Mouse (Mus musculus) heart, postnatal 36 days (tissue): Measurements from ENCODE around the gene Chrm3. TPM values are rescaled to one million over a fixed set of nuclear protein-coding genes. Genes with fewer than 3 reads are reported as not detected.
"Not testable (repeated sequence)": the region's sequence is repeated elsewhere in the genome, so short reads cannot be mapped to it uniquely, and the experiment has no call there.

Source experiments
- DNase-seq, 2 experiments: peaks; one replicate each; pipeline ENCODE4 v3.0.0; 2021 to 2022
- intact Hi-C: fragments of 180-260 bp; cut with DNase I; formaldehyde crosslinking; loops from one replicate; pipeline ENCODE4 v1.15.1; 2025
- total RNA-seq, 2 experiments: library from RNA; stranded (reverse); gene quantifications; 2 replicates each; pipeline ENCODE4 v1.2.3; 2021

Chrm3 gene
- 1 to 10 TPM in 1 of 2 experiments, under 1 TPM in 1; 0.68 to 1.6 TPM for total RNA-seq

DNA sequence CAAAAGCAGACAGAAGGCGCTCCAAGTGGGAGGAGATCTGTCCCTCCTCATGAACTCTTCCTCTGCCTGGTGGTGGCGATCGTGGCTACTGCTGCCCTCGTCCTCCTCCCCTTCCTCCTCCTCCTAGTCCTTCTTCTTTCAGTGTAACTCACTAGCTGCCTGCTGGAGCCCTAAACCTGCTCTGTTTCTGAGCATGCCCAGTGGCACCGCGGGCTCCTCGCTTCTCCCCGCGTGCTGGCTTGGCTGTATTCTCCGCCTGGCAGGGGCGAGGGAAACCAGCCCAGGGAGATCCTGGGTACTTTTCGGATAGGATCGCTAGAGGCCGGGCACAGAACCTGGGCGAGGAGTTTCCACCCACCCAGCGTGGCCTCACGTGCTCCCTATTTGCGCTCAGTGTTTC, at the start of gene Chrm3:
TSS of gene Chrm3 (minus strand) at position 71 of the 400 bp plus-strand sequence.
- DNase-seq = peak; percentile 22 to 32
- intact Hi-C loops = no loop called here

DNA sequence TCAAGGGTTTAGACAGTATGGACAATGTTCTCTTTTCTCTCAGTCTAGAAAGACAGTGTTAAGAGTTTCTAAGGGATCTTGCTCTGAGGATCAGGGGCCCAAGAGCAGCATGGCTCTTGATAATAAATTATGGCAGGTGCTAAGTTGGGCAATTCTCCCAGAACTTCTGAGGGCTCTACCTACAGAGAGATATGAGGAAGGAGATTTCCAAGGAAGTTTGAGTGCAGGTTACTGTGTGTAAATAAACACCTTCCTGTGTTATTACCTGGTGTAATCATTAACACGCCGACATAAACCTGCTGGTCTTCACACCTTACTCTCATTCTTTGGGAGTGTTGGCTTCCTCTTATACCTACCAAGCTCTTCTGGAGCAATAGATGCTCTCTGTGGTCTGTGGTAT, 33.7 kb upstream of the Chrm3 start:
- intact Hi-C loops = no loop called here
- DNase-seq = no peak

DNA sequence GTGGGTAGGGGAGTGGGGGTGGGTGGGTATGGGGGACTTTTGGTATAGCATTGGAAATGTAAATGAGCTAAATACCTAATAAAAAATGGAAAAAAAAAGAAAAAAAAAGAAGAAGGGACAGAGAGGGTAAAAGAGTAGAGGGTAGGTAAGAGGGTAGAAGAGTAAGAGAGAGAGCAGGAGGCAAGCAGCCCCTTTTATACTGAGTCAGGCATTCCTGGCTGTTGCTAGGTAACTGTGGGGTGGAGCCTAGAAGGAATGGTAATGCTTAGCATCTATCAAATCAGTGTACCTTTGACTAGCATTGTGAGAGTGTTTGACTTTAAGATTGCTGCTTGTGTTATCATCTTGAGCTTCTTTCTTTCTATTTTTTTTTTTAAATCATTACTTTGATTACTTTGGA, 14.8 kb upstream of the Chrm3 start:
- DNase-seq, intact Hi-C loops: not testable (repeated sequence)

DNA sequence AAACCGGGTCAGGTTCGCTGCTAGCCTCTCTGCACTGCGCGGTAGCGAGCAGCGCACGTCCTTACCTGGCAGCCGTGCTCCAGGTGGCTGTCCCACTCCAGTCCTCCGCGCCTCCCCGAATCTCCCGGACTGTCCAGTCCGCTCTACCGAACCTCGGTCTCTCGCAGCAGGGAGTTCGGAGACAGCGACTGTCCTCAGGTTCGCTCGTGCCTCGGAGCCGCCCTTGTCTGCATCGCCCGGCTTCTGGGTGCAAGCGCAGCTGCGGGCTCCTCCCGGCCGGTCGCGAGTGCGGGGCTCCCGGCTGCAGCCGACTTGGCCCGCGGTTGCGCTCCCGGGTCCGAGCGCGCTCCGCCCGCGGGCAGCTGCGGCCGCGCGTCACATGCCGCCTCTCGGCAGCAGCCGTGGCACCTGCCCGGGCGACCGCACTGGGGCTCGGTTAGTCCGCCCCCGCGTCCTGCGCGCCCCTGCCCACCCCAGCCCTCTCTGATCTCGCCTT, 400 bp downstream of the Chrm3 start:
- peak in 1 of 2 experiments; percentile 18 for DNase-seq
- intact Hi-C loops = no loop called here

DNA sequence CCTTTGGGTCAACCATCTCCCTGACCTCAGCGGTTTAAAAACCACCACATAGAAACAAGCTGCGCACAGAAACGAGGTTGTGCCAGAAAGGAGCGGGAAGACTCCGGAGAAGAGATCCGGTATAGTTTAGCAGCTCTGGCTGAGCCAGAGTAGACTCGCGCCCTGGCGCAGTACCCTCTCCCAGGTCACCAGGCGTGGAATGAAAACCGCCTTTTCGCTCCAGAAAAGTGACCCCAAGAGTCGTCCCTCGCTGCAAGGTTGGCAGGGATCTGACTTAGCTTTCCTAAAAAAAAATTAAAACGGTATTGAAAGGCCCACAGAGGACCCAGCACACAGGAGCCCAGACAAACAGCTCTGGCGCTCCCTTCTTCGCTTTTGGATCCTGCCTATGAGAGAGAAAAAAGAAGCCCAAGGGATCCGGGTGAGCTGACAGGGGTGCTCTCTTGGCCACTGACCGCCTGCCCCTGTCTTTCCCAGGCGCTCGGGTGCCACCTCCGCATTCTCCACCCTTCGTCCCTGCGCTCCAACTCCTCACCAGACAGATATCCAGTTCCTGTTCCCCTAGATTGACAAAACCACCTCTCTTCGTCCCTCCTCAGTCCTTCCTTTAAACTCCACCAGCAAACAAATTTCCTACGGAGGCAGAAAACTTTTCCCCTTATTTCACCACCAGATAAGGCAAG, 990 bp downstream of the Chrm3 start:
- intact Hi-C loops = no loop called here
- DNase-seq = no peak

DNA sequence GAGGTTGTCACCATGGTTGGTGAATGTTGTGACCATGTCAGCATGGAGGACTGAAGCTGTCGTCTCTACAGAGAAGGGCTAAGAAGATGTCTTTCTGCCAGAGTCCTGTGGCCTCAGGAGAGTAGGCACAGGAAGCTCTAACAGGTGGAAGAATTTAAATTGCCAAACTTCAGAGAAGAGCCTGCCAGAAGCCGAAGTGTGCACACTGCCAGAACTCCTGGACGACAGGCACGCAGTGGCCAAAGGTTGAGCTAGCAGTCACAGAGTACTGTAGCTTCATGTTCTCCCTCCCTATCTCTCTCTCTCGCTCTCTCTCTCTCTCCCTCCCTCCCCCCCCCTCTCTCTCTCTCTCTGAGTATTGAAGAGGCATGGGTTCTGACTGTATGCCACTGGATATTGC, 4.9 kb downstream of the Chrm3 start:
- no peak for DNase-seq
- intact Hi-C loops = no loop called here

DNA sequence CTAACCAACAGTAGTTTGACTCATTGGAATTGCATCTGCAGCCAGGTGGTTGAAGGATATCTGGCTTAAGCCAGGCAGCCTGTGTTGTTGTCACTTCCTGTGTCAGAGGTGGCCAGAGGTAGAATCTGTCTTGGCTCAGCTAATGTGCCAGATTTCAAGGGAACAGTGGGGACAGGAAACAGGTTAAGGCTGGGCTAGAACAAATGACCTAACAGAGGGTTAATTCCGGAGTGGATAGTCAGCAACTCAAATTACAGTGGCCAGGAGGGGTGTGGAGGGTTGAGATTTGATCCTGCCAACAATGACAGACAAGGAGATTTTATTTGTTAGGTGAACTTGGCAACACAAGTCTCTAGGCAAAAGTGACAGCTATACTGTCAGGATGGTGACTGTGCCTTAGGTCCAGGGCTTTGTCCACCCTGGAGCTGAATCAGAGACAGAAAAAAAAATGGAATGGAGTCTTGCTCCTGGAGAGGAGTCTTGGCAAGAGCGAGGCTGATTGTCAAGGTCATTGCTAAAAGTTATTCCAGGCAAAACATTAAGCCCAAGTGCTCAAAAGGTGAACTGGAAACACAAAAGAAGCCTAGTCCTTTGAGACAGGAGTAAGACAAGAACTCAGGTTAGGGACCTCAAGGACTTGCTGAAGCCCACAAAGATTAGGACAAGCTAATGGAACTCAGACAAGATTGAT, 5.6 kb downstream of the Chrm3 start:
- intact Hi-C loops = no loop called here
- DNase-seq = no peak

DNA sequence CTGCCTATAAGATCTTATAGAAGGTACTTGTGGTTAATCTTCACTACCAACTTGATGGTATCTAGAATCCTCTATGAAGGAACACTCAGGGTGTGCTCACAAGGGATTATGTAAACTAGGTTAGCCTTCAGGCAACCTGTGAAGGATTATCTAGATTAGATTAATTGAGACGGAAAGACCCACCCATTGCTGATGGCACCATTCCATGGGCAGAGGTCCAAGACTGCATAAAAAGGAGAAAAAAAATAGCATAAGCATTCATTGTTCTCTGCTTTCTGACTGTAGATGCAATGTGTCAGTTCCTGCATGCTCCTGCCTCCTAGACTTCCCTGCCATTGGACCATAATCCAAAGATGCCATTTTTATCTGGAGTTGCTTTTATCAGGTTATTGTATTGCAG, 8.5 kb downstream of the Chrm3 start:
- no peak for DNase-seq
- intact Hi-C loops = no loop called here

DNA sequence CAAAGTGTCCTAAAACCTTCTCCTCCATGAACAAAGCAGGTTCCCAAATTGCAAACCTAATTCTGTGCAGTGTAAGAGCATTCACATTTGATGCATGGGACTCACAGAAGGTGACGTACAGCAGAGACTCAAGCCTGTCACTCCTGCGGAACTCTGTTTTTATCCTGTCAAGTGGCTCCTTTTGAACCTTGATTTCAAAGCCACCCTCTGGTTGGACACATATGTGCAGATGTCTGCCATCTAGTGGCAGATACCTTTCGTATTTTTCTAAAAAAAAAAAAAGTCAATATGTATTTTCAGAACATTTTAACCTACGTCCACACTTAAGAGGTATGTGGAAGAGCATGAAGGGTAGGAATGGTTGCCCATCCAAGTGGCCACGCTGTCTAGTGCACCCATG, 16.3 kb downstream of the Chrm3 start:
- intact Hi-C loops = loop anchor here (5.0 kb wide), 1 partner anchor 272 kb away; no protein-coding TSS in a partner anchor
- DNase-seq = no peak

DNA sequence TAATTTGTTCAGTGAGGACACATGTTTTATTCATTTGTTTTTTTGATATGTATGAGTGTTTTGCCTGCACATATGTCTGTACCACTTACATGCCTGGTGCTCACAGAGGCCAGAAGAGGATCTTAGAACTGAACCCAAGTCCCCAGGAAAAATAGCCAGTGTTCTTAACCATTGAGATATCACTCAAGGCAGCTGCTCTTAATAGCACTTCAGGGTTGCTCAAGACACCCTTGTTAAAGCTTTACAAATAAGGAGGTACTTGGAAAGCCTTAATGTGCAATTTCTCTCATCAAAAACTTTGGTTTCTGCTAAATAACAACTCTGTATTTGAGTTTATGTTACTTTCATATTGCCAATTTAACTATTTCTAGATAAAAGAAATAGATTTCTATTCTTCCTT, 25.1 kb downstream of the Chrm3 start:
- intact Hi-C loops = no loop called here
- no peak for DNase-seq

DNA sequence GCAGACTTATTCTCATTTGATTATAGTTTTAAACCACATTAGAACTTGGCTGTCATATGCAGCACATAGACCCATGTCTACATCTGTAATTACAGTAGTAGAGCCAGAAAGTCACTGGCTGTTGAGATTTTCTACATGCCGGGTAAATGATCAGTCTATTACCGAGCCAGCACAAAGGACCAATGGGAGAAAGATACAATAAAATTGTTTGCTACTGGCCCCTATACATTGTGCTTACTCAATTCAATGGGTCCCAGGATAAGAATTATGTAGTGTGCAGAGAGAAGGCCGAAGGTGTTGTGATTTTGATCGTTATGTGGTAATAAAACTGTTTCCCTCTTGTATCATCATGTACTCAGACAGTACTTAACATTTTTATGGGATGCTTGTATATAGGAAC, 27.9 kb downstream of the Chrm3 start:
- DNase-seq = no peak
- intact Hi-C loops = no loop called here

DNA sequence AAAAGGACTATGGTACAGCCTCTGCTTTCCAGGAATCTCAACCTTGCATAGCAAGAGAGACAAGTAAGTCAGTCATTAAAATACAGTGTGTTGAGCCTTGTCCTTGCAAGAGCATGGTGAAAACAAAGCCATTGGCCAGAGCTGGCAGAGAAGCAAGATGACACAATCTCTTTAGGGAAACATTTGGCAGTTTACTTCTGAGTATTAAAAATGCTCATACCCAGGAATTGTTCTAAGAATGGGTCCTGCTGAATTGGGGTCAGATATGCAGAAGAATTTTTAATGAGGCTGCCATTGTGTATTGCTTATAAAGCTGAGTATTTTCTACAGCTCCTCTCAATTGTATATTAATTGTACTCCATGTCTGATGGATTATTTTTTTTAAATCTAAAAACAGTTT, 50.8 kb downstream of the Chrm3 start:
- intact Hi-C loops = no loop called here
- DNase-seq = no peak

DNA sequence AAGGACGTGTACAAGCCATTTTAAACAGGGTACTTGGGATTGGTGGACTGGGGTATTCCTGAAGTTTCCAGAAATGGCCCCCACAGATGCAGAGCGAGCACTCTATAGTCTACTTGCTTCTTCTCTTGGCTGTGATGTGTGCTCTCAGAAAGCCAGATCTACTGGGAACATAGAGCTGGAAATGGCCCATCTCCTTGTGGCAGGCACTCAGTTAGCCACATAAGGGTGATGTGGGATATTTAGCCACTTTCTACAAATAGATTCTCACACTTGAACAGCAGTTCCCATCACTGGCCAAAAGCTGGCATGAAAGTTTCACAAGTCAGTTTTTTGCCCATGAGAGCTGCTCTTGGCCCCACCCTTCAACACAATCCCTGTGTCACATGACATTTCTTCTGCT, 65.5 kb downstream of the Chrm3 start:
- intact Hi-C loops = no loop called here
- DNase-seq = no peak

DNA sequence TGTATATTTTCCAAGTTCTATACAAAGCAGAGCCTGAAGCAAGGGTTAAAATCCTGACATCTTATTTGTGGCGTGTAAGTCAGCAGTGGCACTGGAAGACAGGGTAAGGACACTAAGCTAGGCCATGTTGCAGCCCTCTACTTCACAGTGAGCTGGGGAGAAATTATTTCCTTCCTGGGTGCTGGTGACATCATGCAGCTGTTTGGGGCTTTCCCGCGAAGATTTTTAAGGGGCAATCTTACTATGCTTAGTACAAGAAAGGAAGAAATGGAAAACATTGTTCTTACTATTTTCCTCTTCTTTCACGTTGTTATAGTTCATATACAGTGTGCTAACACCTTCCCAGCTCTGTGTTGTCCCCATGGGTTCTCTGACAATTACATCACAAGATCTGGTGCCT, 76.3 kb downstream of the Chrm3 start:
- intact Hi-C loops = no loop called here
- no peak for DNase-seq

DNA sequence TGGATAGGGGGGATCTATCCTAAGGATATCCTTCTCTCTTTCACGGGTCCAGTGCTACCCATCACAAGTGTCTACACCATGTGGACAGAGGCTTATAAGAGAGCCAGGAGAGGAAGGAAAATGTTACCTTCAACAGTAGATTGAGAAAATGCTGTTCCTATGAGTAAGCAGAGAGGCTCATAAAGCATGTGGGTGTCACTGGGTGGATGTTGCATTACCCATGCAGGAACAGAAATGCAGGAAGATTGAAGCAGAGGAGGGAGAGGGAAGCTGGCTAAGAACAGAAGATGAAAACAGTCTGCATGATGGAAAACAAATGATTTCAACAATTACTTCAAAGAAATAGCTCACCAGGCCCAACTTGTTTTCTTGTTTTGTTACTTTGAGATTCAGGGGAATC, 85.7 kb downstream of the Chrm3 start:
- no peak for DNase-seq
- intact Hi-C loops = no loop called here

DNA sequence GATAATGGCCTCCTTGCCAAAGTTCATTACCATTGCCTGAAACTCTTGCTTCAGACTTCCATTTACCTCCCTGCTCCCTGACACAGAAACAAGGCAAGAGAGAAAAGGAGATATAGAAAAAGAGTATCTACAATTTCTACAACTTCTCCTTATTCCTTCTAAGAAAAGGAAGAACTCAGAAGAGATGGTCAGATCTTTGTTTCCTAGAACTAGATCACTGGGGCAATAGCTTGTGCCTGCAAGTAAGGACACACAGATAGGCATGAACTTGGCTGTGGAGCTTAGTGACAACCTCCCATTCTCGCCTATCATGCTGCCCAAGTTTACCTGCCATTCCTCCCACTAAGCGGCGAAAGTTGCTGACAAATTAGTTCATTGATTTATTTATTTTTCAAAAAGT, 96.9 kb downstream of the Chrm3 start:
- intact Hi-C loops = no loop called here
- no peak for DNase-seq

DNA sequence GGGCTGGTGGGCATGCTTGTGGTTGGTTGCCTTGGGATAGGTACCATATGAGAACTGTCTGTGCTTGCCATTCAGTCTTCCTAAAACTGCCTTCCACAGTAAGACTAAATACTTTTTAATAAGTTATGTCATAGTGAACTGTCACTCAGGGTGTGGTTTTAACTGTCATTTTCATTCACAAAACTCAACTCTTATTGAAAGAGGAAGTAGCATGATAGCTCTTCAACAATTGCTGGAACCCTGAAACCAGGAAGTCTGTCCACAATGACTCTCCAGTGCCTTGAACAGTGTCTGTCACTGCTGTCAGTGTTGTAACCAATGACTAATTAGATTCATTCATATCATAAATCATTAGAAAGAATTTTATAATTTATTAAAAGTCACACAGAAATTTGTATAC, 107.6 kb downstream of the Chrm3 start:
- no peak for DNase-seq
- intact Hi-C loops = no loop called here

DNA sequence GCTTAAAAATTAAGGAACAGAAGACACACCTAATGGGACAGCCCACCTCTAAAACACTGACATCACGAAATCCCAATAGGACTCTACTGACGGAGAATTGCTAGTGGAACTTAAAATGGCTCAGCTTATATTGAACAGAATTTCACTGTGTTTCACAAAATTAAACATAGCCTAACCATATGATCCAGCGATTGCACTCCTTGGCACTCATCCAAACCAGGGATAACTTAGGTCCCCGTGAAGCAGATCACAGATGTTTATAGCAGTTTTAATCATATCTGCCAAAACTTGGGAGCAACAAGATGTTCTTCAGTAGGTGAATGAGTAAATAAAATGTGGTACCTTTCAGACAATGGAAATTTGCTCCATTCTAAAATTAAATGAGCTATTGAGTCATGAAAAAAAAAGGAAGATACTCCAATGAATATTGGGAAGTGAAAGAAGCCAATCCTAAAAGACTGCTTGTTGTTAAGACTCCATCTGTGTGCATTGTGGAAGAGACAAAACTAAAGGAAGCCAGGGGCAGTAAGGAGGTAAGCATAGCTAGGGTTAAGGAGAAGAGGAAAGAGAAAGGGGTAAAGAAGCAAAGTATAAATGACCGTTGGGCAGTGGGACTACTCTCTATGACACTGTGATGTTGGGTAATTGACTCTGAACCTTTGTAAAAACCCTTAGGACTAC, 109.0 kb downstream of the Chrm3 start:
- no peak for DNase-seq
- intact Hi-C loops = no loop called here

DNA sequence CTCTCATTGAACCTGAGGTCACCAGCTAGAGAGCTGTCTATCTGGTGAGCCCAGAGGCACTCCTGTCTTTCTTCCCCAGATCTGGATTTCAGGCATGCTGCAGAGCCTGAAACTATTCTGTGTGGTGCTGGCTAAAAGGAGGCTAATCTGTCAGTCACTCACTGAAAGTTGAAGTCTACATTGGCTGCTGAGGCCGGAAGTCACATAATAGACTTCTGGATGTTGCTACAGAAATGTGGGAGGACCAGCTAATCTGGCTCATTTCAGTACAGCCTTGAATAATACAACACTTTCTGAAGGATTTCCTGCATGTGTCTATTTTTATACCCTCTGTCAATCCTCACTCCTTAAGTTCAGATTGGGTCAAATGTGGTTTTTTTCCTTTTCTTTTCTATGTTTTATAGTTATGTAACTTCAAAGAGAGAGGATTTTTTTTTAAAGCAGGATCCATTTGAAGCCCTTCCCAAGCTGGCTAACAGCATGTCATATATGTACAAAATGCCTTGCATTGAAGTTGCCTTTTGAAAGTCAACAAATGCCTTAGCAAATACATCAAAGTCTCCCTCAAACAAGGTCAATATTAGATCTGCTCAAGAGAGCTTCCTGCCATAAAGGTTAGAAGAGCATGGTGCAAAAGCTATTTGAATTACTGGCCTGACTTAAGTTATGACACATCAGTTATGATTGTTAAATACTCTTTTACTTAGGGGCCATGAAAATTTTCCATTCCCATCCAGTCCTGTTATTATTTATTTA, 116.2 kb downstream of the Chrm3 start:
- intact Hi-C loops = no loop called here
- DNase-seq = peak; percentile 2 to 5

DNA sequence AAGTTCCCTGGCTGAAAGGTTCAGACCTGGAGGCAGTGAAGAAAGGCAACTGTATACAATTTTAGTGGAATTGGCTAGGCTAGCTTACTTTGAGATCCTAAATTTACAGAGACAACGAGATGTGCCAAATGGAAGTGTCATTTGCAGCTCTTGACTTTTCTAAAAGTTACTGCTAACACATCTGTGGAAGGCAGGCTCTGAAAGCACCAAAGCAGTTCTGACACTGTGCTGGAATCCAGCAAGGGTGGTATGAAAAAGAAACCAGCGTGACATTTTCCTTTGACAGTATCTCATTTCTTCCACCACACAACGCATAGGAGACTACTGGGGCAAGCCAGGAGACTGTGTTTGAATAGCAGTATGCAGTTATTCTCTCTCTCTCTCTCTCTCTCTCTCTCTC, 120.4 kb downstream of the Chrm3 start:
- no peak for DNase-seq
- intact Hi-C loops = no loop called here

DNA sequence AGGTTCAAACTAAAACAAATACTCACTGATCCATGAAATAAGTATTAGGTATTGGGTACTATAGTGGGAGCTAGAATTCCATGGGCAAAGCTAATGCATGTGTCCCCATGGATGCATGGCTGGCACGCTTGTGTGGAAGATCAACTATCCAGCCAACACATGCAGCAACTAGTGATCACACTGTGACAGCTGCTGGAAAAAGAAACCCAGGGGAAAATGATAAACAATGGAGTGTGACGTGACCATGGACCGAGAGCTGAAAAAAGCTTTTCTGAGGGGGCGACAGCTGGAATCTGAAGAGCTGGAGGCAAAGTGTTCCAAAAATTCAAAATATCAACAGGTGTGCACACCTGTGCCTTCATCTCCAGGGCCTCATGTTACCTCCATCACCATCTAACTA, 120.8 kb downstream of the Chrm3 start:
- intact Hi-C loops = no loop called here
- DNase-seq = no peak
